Mouse (Mus musculus): ENCODE measurements at regions not wholly inside any gene's neighbourhood (a gene's known extent, or its start where the extent isn't known, plus 50 kb on each side); places are given as distances from the start of the nearest gene placed in this dataset.
A peak's percentile ranks its signal among the peaks of the same experiment; 100 is the strongest.
"Not testable (repeated sequence)": the region's sequence is repeated elsewhere in the genome, so short reads cannot be mapped to it uniquely, and the experiment has no call there.

GRCm38 (mm10) chr13:73034886-73035285, 225.4 kb upstream of the Irx4 start:
- Histone ChIP-seq H3K4me1 (peaks cover 21% of the 10 kb centered on the region), H3K4me3 (no peak overlapping the region), H3K9me3 (no peaks in the 10 kb centered on the region), H3K27me3 (ENCODE audit: insufficient read depth, poor library complexity, severe bottlenecking) (peaks cover 15% of the 10 kb centered on the region), H3K36me3 (no peaks in the 10 kb centered on the region), H3K27ac (no peak overlapping the region)
- peak; percentile 50 for DNase-seq (ENCODE audit: low spot score)
- WGBS, result 80% methylated on average over 10 of the region's 10 CpGs

GRCm38 (mm10) chr13:73035336-73035940, 224.8 kb upstream of the Irx4 start:
- Histone ChIP-seq H3K27ac (no peak overlapping the region), H3K9me3 (no peaks in the 10 kb centered on the region), H3K36me3 (no peaks in the 10 kb centered on the region), H3K4me3 (no peak overlapping the region), H3K4me1 (peaks cover 21% of the 10 kb centered on the region), H3K27me3 (ENCODE audit: insufficient read depth, poor library complexity, severe bottlenecking) (peaks cover 15% of the 10 kb centered on the region)
- DNase-seq (ENCODE audit: low spot score), result peak; percentile 42
- WGBS, result 66% methylated on average over 2 of the region's 2 CpGs

GRCm38 (mm10) chr13:73039731-73040130, 220.5 kb upstream of the Irx4 start:
- Histone ChIP-seq H3K36me3 (no peaks in the 10 kb centered on the region), H3K4me1 (peaks cover 5% of the 10 kb centered on the region; the same call in 1 of the 2 replicates), H3K27me3 (ENCODE audit: insufficient read depth, poor library complexity, severe bottlenecking) (peaks cover 19% of the 10 kb centered on the region), H3K9me3 (no peaks in the 10 kb centered on the region), H3K4me3 (no peak overlapping the region), H3K27ac (no peak overlapping the region)
- WGBS, result 86% methylated on average over 5 of the region's 5 CpGs
- DNase-seq (ENCODE audit: low spot score), result no peak

GRCm38 (mm10) chr13:73041233-73042040, 218.8 kb upstream of the Irx4 start:
- Histone ChIP-seq H3K27me3 (ENCODE audit: insufficient read depth, poor library complexity, severe bottlenecking) (peaks cover 7% of the 10 kb centered on the region; the same call in 1 of the 2 replicates), H3K9me3 (no peaks in the 10 kb centered on the region), H3K4me1 (no peaks in the 10 kb centered on the region), H3K36me3 (no peaks in the 10 kb centered on the region), H3K27ac (no peak overlapping the region), H3K4me3 (no peak overlapping the region)
- 56% methylated on average over 14 of the region's 14 CpGs for WGBS
- DNase-seq (ENCODE audit: low spot score), result no peak

- Histone ChIP-seq H3K27me3 (ENCODE audit: insufficient read depth, poor library complexity, severe bottlenecking) (peaks cover 19% of the 10 kb centered on the region; the same call in 1 of the 2 replicates), H3K4me3 (no peak overlapping the region), H3K9me3 (no peaks in the 10 kb centered on the region), H3K27ac (no peak overlapping the region), H3K4me1 (peaks cover 19% of the 10 kb centered on the region), H3K36me3 (no peaks in the 10 kb centered on the region)
- 61% methylated on average over 13 of the region's 13 CpGs for WGBS
- DNase-seq (ENCODE audit: low spot score), result no peak
These were observed 190.3 kb upstream of the Irx4 start for GRCm38 (mm10) chr13:73069840-73070530.

GRCm38 (mm10) chr13:73070531-73070908, 189.8 kb upstream of the Irx4 start:
- peaks cover 19% of the 10 kb centered on the region; the same call in 1 of the 2 replicates for H3K27me3 ChIP-seq (ENCODE audit: insufficient read depth, poor library complexity, severe bottlenecking)
- H3K36me3 ChIP-seq, result no peaks in the 10 kb centered on the region
- no peak overlapping the region for H3K27ac ChIP-seq
- DNase-seq (ENCODE audit: low spot score), result no peak
- H3K4me1 ChIP-seq, result peaks cover 19% of the 10 kb centered on the region
- H3K4me3 ChIP-seq, result no peak overlapping the region
- no peaks in the 10 kb centered on the region for H3K9me3 ChIP-seq
- 57% methylated on average over 7 of the region's 7 CpGs for WGBS

- Histone ChIP-seq H3K4me3 (no peak overlapping the region), H3K36me3 (no peaks in the 10 kb centered on the region), H3K27ac (no peak overlapping the region), H3K4me1 (peaks cover 19% of the 10 kb centered on the region), H3K27me3 (ENCODE audit: insufficient read depth, poor library complexity, severe bottlenecking) (peaks cover 19% of the 10 kb centered on the region; the same call in 1 of the 2 replicates), H3K9me3 (no peaks in the 10 kb centered on the region)
- DNase-seq (ENCODE audit: low spot score), result no peak
- WGBS, result 58% methylated on average over 8 of the region's 8 CpGs
These were observed 189.2 kb upstream of the Irx4 start for GRCm38 (mm10) chr13:73071032-73071431.

- Histone ChIP-seq H3K4me1 (peaks cover 20% of the 10 kb centered on the region), H3K9me3 (no peaks in the 10 kb centered on the region), H3K27me3 (ENCODE audit: insufficient read depth, poor library complexity, severe bottlenecking) (peaks cover 19% of the 10 kb centered on the region; the same call in 1 of the 2 replicates), H3K36me3 (no peaks in the 10 kb centered on the region), H3K4me3 (no peak overlapping the region), H3K27ac (no peak overlapping the region)
- WGBS, result 53% methylated on average over 6 of the region's 6 CpGs
- no peak for DNase-seq (ENCODE audit: low spot score)
These were observed 188.1 kb upstream of the Irx4 start for GRCm38 (mm10) chr13:73071854-73072852.

GRCm38 (mm10) chr13:73077866-73078430, 182.3 kb upstream of the Irx4 start:
- Histone ChIP-seq H3K27ac (no peak overlapping the region), H3K4me1 (peaks cover 14% of the 10 kb centered on the region; the same call in 1 of the 2 replicates), H3K27me3 (ENCODE audit: insufficient read depth, poor library complexity, severe bottlenecking) (peaks cover 7% of the 10 kb centered on the region; the same call in 1 of the 2 replicates), H3K4me3 (no peak overlapping the region), H3K36me3 (no peaks in the 10 kb centered on the region), H3K9me3 (no peaks in the 10 kb centered on the region)
- WGBS, result 64% methylated on average over 2 of the region's 2 CpGs
- no peak for DNase-seq (ENCODE audit: low spot score)

GRCm38 (mm10) chr13:73087815-73088214, 172.5 kb upstream of the Irx4 start:
- not testable (repeated sequence) for H3K9me3 ChIP-seq; H3K4me1 ChIP-seq; H3K36me3 ChIP-seq; H3K4me3 ChIP-seq; DNase-seq (ENCODE audit: low spot score); H3K27ac ChIP-seq; H3K27me3 ChIP-seq (ENCODE audit: insufficient read depth, poor library complexity, severe bottlenecking)

- 53% methylated on average over 3 of the region's 3 CpGs for WGBS
These were observed 168.4 kb upstream of the Irx4 start for GRCm38 (mm10) chr13:73091886-73092285.

GRCm38 (mm10) chr13:73097502-73097901, 162.8 kb upstream of the Irx4 start:
- 85% methylated on average over 9 of the region's 9 CpGs for WGBS
- no peak overlapping the region for H3K27ac ChIP-seq
- no peak for DNase-seq (ENCODE audit: low spot score)
- H3K4me3 ChIP-seq, result no peak overlapping the region
- H3K27me3 ChIP-seq (ENCODE audit: insufficient read depth, poor library complexity, severe bottlenecking), result no peaks in the 10 kb centered on the region
- H3K9me3 ChIP-seq, result no peaks in the 10 kb centered on the region
- no peaks in the 10 kb centered on the region for H3K4me1 ChIP-seq
- H3K36me3 ChIP-seq, result no peaks in the 10 kb centered on the region

More at GRCm38 (mm10) chr13:73091886-73092285, 168.4 kb upstream of the Irx4 start:
- no peaks in the 10 kb centered on the region for H3K27me3 ChIP-seq (ENCODE audit: insufficient read depth, poor library complexity, severe bottlenecking)
- no peak overlapping the region for H3K27ac ChIP-seq
- no peaks in the 10 kb centered on the region for H3K9me3 ChIP-seq
- H3K4me1 ChIP-seq, result no peaks in the 10 kb centered on the region
- H3K36me3 ChIP-seq, result no peaks in the 10 kb centered on the region
- DNase-seq (ENCODE audit: low spot score), result no peak
- H3K4me3 ChIP-seq, result no peak overlapping the region

All from heart, embryonic 10.5 days (tissue).